Mouse (Mus musculus): Measurements from ENCODE around the gene Clasp1.
A peak's percentile ranks its signal among the peaks of the same experiment; 100 is the strongest.

GRCm38 (mm10) chr1:118458963-118459920 lies 70.4 kb downstream of the Clasp1 start:
- TF ChIP-seq CTCF (IDR thresholded peaks at IDR 0.05; ENCODE audit: extremely low read depth, insufficient read length, insufficient replicate concordance, low read depth, low read length): no peak
- TF ChIP-seq POLR2A (IDR thresholded peaks at IDR 0.05; ENCODE audit: low read depth, low read length): peak; percentile 99

Measured in small intestine, adult 2 months (tissue).